Mouse (Mus musculus) bone marrow, adult 2 months (tissue): ENCODE data around the gene Agps.

Source experiments
- CTCF ChIP-seq: fragments of 200-500 bp; IDR thresholded peaks from 2 replicates; pipeline ENCODE4 v1.5.1; 2011; ENCODE audit warnings: low read length, control low read depth; ENCODE audit not compliant: control insufficient read depth, insufficient read depth
- POLR2A ChIP-seq: fragments of 200-500 bp; IDR thresholded peaks from 2 replicates; pipeline ENCODE4 v1.6.1; 2011; ENCODE audit warnings: low read depth, mild to moderate bottlenecking, control low read depth, low read length, borderline replicate concordance; ENCODE audit not compliant: control insufficient read depth

DNA sequence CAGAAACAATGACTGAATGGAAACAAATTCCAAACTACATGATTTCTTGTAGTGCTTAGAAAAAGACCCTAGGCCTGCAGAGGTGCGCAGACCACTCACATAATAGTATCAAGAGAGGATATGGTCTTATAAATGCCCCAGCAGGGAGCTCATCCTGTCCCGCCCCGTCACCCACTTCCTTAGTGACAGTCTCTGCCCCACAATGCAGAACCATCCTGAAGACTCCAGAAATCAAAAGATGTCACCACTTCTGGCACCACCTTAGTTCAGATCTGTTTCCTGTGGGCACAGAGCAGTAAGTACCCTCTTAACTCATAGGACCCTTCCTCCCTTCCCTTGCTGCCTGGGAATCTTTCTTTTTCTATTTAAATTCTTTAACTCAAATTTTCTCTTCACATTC lies 83.1 kb downstream of the Agps start:
- TF ChIP-seq POLR2A (no peak), CTCF (no peak)
